Mouse (Mus musculus): Measurements from ENCODE around the gene Mlf2.
"Not testable (repeated sequence)": the region's sequence is repeated elsewhere in the genome, so short reads cannot be mapped to it uniquely, and the experiment has no call there.

Gene Mlf2

DNA sequence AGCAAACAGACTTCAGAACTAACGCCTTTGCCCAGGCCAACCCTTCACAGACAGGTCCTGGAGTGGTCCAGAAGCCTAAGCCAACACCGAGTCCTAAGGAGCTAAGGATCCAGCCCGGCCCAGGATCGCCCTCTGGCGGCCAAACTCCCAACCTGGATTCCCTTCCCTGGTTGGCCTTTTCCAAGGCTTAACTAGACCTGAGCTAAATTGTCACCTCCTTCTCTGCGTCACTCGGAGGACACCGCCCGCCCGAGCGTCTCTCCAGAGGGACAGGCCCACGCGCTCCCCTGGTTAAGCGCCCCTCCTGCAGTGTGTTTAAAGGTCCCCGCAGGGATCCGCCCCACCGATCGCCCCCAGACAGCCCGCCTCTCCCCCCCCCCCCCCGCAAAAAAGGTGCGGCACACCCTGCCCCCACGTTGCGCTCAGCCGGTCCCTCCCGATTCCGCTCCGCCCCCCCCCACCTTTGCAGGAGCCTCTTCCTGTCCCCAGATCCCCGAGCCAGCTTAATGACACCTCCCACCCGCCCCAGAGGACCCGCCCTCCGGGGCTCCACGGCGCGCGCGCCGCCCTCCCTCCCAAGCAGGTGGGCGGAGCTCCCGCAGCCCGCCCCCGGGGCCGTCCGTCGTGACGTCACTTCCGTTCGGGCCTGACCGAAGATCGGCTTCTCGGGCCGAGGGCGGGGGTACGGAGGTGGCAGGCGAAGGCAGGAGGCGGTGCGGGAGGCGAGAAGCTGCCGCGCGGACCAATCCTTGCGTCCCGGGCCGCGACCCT is at the start of gene Mlf2:
Gene Mlf2 (plus strand): TSS at position 633 of the 771 bp plus-strand sequence.
- DNase-seq (ENCODE audit: low spot score): peak; percentile 98

DNA sequence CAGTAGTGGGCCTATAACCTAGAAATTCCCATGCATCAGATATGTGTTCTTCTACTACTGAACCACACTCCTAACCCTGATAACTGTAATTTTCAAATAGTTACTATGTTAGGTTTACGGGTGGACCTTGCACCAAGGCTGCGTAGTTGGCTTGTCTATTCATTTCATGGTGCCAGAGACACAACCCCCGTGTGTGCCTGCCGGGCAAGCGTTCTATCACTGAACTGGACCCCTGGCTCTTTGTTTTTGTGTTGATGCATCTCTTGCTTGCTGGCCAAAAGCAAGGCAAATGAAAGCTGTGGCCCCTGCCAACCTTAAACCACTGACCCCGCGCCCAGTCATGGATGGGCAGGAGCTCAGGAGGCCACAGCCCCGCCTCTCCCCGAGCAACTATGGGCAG is 49.4 kb upstream of the Mlf2 start:
- no peak for DNase-seq (ENCODE audit: low spot score)

GRCm38 (mm10) chr6:124883351-124883750 is 47.8 kb upstream of the Mlf2 start:
- DNase-seq (ENCODE audit: low spot score): no peak

DNA sequence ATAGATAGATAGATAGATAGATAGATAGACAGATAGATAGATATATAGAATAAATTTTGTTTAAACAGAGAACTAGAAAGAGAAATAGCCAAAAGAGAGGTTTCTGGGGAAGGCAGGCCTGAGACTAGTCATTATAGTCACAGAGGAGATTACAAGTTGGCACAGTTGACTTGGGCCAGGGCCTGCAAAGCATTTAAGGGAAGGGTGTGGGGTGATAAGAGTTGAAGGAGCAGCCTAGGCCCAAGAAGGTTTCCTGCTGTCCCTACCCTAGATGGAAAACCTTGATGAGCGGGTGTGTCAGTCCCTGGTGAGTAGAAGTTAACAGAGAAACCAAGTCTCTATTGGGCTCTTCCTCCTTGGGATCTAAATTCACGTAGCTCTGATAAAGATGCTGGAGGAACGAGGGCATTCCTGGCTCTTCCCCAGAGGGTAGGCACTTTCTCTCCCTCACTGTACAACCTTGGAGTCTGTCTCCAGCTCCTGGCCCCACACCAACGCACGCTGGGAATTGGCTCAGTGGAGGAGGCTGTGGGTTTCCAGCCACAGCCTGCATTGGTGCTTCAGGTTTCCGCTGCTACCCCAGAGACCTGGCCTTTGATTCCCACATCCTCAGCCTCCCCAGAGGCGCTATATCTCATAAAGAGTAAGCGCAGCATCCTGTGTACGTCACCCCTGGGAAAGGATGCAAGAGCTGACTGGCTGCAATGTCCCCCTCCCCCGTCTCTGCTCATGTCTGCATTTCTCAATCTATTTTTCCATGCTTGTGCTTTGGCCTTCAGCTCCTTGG is 46.3 kb upstream of the Mlf2 start:
- no peak for DNase-seq (ENCODE audit: low spot score)

DNA sequence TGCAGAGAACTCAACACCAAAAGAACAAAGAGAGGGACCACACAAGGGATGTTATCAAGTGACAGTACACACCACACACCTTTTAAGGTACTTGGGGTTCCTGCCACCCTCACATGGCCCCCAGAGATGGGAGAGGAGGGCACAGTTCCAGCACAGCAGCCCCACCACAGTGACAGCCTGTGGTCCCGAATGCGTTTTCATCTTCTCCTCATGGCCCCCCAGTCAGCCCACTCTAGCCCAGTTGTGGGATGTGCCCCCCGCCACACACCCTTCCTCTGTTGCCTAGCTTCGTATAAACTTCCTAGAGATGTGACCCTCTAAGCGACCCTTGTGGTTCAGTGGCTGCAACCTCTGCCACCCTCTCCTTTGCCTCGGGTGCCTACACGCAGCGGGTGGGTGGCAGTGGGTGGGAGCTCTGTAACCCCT is 45.2 kb upstream of the Mlf2 start:
- no peak for DNase-seq (ENCODE audit: low spot score)

DNA sequence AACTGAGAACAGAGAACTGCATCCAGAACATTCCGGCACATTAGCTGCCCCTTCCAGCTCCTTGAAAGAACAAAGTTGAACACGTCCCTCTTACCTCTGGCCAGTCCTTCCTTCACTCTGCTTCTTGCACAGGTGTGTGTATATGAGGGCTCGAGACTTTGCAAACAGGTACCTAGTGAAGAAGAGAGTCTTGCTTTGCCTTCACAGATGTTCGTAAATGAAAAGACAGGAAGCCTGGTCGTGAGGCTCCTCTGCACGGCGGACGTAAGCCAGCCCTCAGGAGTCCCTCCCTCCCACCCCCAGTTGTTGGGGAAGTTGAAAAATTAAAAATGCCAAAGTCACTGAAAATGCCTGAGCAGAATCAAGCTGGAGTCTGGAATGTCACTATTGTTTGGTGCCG is 43.2 kb upstream of the Mlf2 start, which contains the start of gene Cd4:
Gene Cd4 (minus strand): TSS at position 236 of the 400 bp plus-strand sequence.
- no peak for DNase-seq (ENCODE audit: low spot score)

GRCm38 (mm10) chr6:124888555-124889125 is 42.5 kb upstream of the Mlf2 start:
- DNase-seq (ENCODE audit: low spot score): no peak

GRCm38 (mm10) chr6:124890997-124891396 is 40.2 kb upstream of the Mlf2 start:
- DNase-seq (ENCODE audit: low spot score): no peak

DNA sequence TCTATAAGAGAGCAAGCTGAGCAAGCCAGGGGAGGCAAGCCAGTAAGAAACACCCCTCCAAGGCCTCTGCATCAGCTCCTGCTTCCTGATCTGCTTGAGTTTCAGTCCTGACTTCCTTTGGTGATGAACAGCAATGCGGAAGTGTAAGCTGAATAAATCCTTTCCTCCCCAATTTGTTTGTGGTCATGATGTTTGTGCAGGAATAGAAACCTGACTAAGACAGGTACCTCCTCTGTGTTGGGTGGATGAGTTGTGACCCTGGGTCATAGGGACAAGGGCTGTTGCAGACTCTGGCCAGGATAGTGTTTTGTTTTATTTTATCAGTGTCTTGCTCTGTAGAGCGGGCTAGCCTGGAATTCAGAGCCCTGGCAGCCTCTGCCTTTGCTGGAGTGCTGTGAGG is 37.1 kb upstream of the Mlf2 start:
- not testable (repeated sequence) for DNase-seq (ENCODE audit: low spot score)

DNA sequence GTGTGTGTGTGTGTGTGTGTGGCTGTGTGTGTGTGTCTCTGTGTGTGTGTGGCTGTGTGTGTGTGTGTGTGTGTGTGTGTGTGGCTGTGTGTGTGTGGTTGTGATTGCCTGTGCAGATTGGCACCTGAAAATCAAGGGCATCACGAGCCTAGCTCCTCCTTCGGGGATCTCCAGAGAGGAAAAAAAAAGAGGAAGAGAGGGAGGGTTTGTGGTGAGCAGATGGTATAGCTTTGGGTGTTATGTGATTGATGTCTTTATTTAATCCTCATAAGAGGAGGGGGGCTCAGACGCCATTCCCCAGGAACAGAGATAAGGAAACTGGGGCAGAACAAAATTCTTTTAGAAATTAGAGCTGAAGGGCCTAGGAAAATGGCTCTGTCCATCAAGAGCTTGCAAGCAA is 32.8 kb upstream of the Mlf2 start:
- no peak for DNase-seq (ENCODE audit: low spot score)

DNA sequence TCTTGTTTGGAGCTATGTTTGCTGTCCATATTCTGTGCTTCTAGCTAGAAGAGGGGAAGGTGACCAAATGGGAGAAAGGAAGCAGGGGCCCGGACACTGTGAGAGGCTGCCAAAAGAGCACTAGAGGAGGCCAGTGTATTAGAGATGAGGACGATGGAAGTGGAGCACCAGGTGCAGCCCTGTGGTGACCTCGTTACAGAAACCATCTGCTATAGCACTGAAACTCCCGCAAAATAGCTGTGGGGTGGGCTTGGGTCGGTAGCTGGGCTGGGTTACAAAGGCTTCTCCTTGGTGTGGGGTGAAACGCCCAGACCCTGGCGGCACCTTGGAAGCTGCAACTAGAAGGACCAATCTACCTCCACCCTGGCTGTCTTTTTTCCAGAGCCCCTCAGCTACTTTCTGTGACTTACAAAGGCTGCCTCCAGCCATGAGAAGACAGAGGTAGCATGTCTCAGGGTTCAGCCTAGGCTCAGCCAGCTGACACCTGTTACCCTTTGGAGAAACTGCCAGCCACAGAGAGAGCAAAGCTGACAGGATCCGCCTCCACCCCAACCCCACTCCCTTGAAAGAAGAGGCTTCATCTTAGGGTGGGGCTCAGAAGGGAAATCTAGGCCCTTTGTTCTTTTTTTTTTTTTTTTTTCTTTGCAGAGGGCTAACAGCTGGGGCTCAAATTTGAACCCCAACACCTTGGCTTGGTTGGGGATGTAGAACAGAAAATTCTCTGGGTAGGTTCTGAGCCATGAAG is 31.0 kb upstream of the Mlf2 start:
- no peak for DNase-seq (ENCODE audit: low spot score)

- no peak for DNase-seq (ENCODE audit: low spot score)
Measured at GRCm38 (mm10) chr6:124900801-124901480, 30.2 kb upstream of the Mlf2 start.

GRCm38 (mm10) chr6:124901851-124902250 is 29.3 kb upstream of the Mlf2 start:
- no peak for DNase-seq (ENCODE audit: low spot score)

GRCm38 (mm10) chr6:124903580-124904151 is 27.5 kb upstream of the Mlf2 start:
- peak; percentile 96 for DNase-seq (ENCODE audit: low spot score)

GRCm38 (mm10) chr6:124904161-124904981 is 26.8 kb upstream of the Mlf2 start:
- no peak for DNase-seq (ENCODE audit: low spot score)

GRCm38 (mm10) chr6:124904991-124905860 is 26.0 kb upstream of the Mlf2 start:
- no peak for DNase-seq (ENCODE audit: low spot score)

DNA sequence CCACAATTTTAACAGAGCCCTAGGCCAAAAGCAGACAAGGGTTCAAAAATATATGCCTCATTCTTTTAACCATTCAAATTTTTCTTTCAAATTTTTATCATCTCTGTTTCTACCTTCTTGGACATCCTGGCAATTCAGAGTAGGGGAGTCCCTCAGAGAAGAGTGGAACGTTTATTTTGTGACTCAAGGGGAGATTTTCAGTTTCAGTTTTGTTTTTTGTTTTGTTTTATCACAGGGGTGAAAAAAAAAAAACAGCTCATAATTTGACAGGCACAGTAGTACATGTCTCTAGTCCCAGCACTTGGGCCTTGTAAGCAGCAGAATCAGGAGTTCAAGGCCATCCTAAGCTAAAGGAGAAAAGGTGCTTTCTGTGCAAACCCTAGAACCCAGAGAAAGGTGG is 23.4 kb upstream of the Mlf2 start:
- DNase-seq (ENCODE audit: low spot score): no peak

- DNase-seq (ENCODE audit: low spot score): no peak
Measured at GRCm38 (mm10) chr6:124910032-124910431, 21.2 kb upstream of the Mlf2 start.

GRCm38 (mm10) chr6:124911533-124912218 is 19.5 kb upstream of the Mlf2 start, which contains the start of gene Lag3:
Gene Lag3, minus strand, starts transcription at chr6:124911705.
- no peak for DNase-seq (ENCODE audit: low spot score)
